Mouse (Mus musculus): ENCODE data around the gene Dqx1. TPM values are rescaled to one million over a fixed set of nuclear protein-coding genes. Genes with fewer than 3 reads are reported as not detected.
A peak's percentile ranks its signal among the peaks of the same experiment; 100 is the strongest.

The Dqx1 gene
- total RNA-seq, 2 experiments from 2014 or later, result 0.56 to 0.93 TPM

DNA sequence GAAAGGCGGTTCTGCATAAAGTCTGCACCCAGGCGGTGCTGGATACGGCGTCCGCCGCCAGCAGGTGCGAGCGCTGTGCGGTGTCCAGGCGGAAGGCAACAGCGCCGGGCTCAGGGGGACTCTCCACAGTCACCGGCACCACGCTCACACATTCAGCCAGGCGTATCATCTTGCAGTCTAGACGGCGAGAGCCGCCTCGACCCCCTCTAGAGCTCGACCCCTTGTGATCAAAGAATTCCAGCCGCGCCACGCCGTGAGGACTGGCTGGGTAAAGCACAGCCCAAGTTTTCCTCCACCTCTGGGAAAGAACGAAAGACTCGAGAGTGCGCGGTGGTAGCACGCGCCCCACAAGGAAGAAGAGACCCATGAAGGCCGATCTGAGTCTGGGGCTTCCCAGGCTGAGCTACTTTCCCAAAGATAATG is 24.9 kb upstream of the Dqx1 start:
- peak in 1 of 2 experiments; percentile 18 for DNase-seq (ENCODE audit: low spot score in 2 of 2)

GRCm38 (mm10) chr6:83033249-83034185 is 24.1 kb upstream of the Dqx1 start, which contains the start of the genes Dok1 and Loxl3:
Dok1 (minus strand) TSS chr6:83033471.
Loxl3 (plus strand) TSS chr6:83034173.
- DNase-seq (ENCODE audit: low spot score in 2 of 2), result no peak

DNA sequence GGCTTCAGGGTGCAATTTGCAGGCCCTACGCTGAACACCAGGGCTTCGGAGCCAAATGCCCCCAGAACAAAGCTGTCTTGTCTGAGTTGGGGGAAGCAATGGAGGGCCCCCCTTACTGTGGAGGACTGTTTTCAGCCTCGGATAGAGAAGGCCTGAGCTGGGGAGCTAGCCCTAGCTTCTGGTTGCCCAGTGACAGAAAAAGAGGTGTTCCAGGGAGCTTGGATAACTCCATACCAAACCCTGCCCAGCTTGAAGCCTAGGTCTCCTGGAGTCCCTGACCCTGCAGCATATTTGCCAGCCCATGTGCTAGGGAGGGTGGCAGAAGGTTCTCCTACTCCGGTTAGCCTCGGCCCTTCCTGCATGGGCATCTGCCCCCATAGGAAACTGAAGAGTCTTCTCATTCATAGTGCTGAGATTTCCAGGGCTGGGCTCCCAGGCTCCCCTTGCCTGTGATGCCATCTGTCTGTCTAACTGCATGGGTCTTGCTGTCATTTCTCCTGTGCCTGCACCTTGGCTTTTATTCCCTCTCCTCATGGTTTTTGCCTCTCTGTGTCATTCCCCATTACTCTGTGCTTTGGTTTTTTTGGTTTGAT is 23.1 kb upstream of the Dqx1 start:
- DNase-seq (ENCODE audit: low spot score in 2 of 2), result no peak

DNA sequence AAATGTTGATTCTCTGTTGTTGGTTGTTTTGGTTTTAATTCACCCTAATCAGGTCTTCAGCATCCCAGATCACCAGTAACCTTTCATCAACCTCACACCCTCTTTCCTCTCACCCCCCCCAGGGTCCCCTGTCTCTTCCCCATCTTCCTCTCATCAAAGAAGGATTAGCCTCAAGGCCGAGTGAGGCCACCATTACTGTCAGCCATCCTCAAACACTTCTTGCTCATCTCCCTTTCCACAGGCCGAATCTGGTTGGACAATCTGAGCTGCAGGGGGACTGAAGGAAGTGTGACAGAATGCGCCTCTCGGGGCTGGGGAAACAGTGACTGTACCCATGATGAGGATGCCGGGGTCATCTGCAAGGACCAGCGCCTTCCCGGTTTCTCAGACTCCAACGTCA is 20.5 kb upstream of the Dqx1 start:
- DNase-seq (ENCODE audit: low spot score in 2 of 2), result no peak

- DNase-seq (ENCODE audit: low spot score in 2 of 2), result peak; percentile 84 to 93
Observed at GRCm38 (mm10) chr6:83038496-83039012, 19.1 kb upstream of the Dqx1 start.

- no peak for DNase-seq (ENCODE audit: low spot score in 2 of 2)
Observed at GRCm38 (mm10) chr6:83040601-83041000, 17.0 kb upstream of the Dqx1 start.

DNA sequence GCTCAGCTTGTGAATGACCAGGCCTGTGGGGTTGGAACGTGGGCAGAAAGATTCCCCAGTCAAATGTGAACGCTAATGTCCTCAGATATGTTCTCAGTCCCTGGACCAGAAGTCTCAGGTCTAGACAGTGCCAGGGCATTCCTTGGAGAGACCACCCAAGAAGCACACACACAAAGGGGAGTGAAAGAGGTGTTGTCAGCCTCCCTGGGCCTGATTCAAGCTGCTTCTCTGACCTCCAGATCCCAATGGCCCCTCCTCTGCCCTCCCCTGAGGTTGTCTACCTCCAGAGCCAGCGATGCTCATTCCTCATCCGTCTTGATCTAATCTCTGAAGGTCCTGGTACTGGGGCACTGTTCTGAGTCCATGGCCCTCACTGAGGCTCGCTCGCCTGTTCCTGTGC is 14.1 kb upstream of the Dqx1 start:
- DNase-seq (ENCODE audit: low spot score in 2 of 2), result no peak

- DNase-seq (ENCODE audit: low spot score in 2 of 2), result no peak
Observed at GRCm38 (mm10) chr6:83043993-83044392, 13.7 kb upstream of the Dqx1 start.

- DNase-seq (ENCODE audit: low spot score in 2 of 2), result no peak
Observed at GRCm38 (mm10) chr6:83044742-83045141, 12.9 kb upstream of the Dqx1 start.

DNA sequence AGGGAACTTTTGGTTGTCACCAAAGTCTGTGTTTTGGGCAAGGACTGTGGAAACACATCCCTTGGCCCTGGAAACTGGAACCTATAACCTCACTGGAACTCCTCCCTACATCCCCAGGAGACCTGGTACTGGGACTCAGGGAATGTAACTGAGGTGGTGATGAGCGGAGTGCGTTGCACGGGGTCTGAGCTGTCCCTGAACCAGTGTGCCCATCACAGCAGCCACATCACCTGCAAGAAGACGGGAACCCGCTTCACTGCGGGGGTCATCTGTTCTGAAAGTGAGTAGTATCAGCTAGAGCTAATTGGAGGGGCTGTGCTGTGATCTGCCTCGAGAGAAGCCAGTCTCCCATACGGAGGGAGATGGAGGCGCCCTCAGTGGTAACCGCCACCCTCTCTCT is 8.3 kb upstream of the Dqx1 start:
- no peak for DNase-seq (ENCODE audit: low spot score in 2 of 2)

DNA sequence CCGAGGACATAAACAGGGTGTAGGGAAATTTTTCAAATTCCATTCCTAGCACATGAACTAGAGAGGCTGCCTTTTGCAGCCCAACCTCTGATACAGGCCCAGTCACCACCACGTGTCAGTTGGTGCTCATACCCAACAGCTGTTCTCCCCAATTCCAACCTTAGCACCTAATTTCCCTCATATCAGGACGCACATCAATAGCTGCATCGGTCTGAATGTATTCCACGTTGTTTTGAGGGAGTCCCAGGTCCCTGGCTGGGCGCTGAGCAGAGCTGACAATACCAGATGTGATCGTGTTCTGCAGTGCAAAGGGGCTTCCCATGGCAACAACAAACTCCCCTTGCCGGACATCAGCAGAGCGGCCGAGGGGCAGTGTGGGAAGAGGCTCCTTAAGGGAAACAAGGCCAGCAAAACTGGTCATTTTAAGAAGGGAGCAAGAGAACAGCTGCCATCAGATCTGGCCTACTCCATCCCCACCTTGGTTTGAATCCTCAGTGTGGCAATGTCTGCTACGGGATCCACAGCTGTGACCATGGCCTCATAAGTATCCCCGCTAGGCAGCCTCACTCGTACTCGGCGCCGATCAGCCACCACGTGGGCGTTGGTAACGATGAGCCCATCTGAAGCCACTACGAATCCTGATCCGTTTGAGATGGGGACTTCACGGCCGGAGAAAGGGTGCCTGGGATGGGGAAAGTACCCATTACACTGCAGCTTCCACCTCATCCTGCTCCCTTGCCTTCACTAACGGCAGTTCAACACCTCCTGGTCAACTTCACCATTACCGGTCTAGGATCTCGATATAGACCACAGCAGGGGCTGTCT is 4.3 kb upstream of the Dqx1 start:
- DNase-seq (ENCODE audit: low spot score in 2 of 2), result peak; percentile 38 to 49

- DNase-seq (ENCODE audit: low spot score in 2 of 2), result peak; percentile 97 to 98
Observed at GRCm38 (mm10) chr6:83054074-83054851, 3.4 kb upstream of the Dqx1 start, which contains the start of gene Aup1. Aup1 (plus strand) TSS chr6:83054521.

DNA sequence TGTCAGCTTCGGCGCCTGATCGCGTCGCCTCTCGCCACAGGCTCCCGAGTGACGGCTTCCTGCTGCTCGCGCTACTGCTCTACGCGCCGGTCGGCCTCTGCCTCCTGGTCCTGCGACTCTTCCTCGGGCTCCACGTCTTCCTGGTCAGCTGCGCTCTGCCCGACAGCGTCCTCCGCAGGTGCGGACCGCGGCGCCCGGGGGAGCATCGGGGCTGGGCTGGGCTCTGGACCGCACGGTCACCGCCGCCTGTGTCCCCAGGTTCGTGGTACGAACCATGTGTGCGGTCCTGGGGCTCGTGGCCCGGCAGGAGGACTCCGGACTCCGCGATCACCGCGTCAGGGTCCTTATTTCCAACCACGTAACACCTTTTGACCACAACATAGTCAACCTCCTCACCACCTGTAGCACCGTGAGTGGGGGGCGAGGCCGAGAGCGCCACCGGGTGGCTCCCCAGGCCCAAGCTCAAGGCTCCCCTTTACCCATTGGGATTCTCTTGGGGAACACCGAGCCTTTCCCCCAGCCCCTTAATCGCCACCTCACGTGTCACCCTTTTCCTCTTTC is 2.7 kb upstream of the Dqx1 start, which contains the start of gene Htra2:
Gene Htra2, minus strand, starts transcription at position 403 of the 561 bp plus-strand sequence.
- DNase-seq (ENCODE audit: low spot score in 2 of 2), result peak in 1 of 2 experiments; percentile 25

GRCm38 (mm10) chr6:83058725-83059124 is 1.1 kb downstream of the Dqx1 start:
- no peak for DNase-seq (ENCODE audit: low spot score in 2 of 2)

GRCm38 (mm10) chr6:83065995-83066394 is 8.4 kb downstream of the Dqx1 start:
- no peak for DNase-seq (ENCODE audit: low spot score in 2 of 2)

GRCm38 (mm10) chr6:83066441-83066840 is 8.8 kb downstream of the Dqx1 start:
- no peak for DNase-seq (ENCODE audit: low spot score in 2 of 2)

GRCm38 (mm10) chr6:83068221-83068620 is 10.6 kb downstream of the Dqx1 start:
- no peak for DNase-seq (ENCODE audit: low spot score in 2 of 2)

- DNase-seq (ENCODE audit: low spot score in 2 of 2), result no peak
Observed at GRCm38 (mm10) chr6:83068706-83069487, 11.3 kb downstream of the Dqx1 start.
